Mouse (Mus musculus): ENCODE results near the gene Tdp2.
"Not testable (repeated sequence)": the region's sequence is repeated elsewhere in the genome, so short reads cannot be mapped to it uniquely, and the experiment has no call there.

Gene Tdp2

GRCm38 (mm10) chr13:24825587-24825986, 5.9 kb upstream of the Tdp2 start:
- DNase-seq = peak; percentile 66 to 73

- no peak for DNase-seq
Observed at GRCm38 (mm10) chr13:24826116-24826515, 5.4 kb upstream of the Tdp2 start.

- DNase-seq = no peak
Observed at GRCm38 (mm10) chr13:24830756-24831352, 625 bp upstream of the Tdp2 start.

GRCm38 (mm10) chr13:24832131-24832810, 792 bp downstream of the Tdp2 start:
- DNase-seq = no peak

- DNase-seq = no peak
Observed at GRCm38 (mm10) chr13:24832811-24833155, 1.3 kb downstream of the Tdp2 start.

- DNase-seq = not testable (repeated sequence)
Observed at GRCm38 (mm10) chr13:24837765-24838164, 6.3 kb downstream of the Tdp2 start.

GRCm38 (mm10) chr13:24839831-24840230, 8.4 kb downstream of the Tdp2 start:
- no peak for DNase-seq

GRCm38 (mm10) chr13:24841702-24842101, 10.2 kb downstream of the Tdp2 start:
- DNase-seq = no peak

- DNase-seq = peak; percentile 28 to 50
Observed at GRCm38 (mm10) chr13:24844983-24845955, 13.8 kb downstream of the Tdp2 start, which contains the start of gene D130043K22Rik. Gene D130043K22Rik, plus strand, starts transcription at chr13:24845135.

GRCm38 (mm10) chr13:24849318-24849717, 17.8 kb downstream of the Tdp2 start:
- peak in 1 of 2 experiments; percentile 46 for DNase-seq

GRCm38 (mm10) chr13:24851989-24852388, 20.5 kb downstream of the Tdp2 start:
- DNase-seq = no peak

- DNase-seq = no peak
Observed at GRCm38 (mm10) chr13:24852570-24852969, 21.1 kb downstream of the Tdp2 start.

GRCm38 (mm10) chr13:24859115-24859514, 27.6 kb downstream of the Tdp2 start:
- DNase-seq = no peak

GRCm38 (mm10) chr13:24861084-24861483, 29.6 kb downstream of the Tdp2 start:
- DNase-seq = no peak

GRCm38 (mm10) chr13:24862021-24862420, 30.5 kb downstream of the Tdp2 start:
- DNase-seq = peak in 1 of 2 experiments; percentile 29

- DNase-seq = peak; percentile 72 to 80
Observed at GRCm38 (mm10) chr13:24862520-24862919, 31.0 kb downstream of the Tdp2 start.

- no peak for DNase-seq
Observed at GRCm38 (mm10) chr13:24866430-24867402, 35.2 kb downstream of the Tdp2 start.

- no peak for DNase-seq
Observed at GRCm38 (mm10) chr13:24867789-24868188, 36.3 kb downstream of the Tdp2 start.

GRCm38 (mm10) chr13:24868233-24868632, 36.8 kb downstream of the Tdp2 start:
- no peak for DNase-seq

GRCm38 (mm10) chr13:24879359-24880040, 48.0 kb downstream of the Tdp2 start:
- DNase-seq = peak; percentile 85 to 92

- DNase-seq = peak in 1 of 2 experiments; percentile 6
Observed at GRCm38 (mm10) chr13:24880208-24880607, 48.7 kb downstream of the Tdp2 start.
